Mouse (Mus musculus) testis, adult 2 months (tissue): ENCODE measurements around the gene Ubb.

Experiments
- CTCF ChIP-seq: fragments of 200-500 bp; IDR thresholded peaks from 2 replicates; pipeline ENCODE4 v1.5.1; 2012; ENCODE audit warnings: low read depth, mild to moderate bottlenecking, inconsistent platforms, low read length, moderate library complexity; ENCODE audit not compliant: control insufficient read depth, insufficient read depth, insufficient replicate concordance
- POLR2A ChIP-seq: fragments of 200-500 bp; IDR thresholded peaks from 2 replicates; pipeline ENCODE4 v1.6.1; 2012; ENCODE audit warnings: low read depth, mild to moderate bottlenecking, inconsistent platforms, low read length, moderate library complexity; ENCODE audit not compliant: control insufficient read depth

DNA sequence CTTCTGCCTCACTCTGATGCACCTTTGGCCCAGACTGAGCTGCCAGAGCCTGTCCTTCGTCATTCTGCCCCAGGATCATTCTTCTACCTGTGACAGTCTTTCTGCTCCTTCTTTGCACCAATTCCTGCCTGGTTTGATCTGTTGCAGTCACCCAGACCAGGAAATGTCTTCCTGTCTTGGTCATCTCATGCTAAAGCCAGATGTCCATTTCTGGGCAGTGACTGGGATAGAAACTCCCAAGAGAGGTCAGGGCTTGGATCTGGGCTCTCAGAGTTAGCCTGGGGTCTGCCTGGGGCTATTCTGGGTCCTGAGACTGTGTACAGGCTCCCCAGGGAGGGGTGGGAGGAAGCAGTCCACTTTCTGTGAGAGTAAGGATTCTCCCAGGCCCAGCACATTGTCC, 15.2 kb downstream of the Ubb start:
- no peak for TF ChIP-seq CTCF
- TF ChIP-seq POLR2A, result no peak
